Mouse (Mus musculus): ENCODE measurements around the gene Stoml3. TPM values are rescaled to one million over a fixed set of nuclear protein-coding genes. Genes with fewer than 3 reads are reported as not detected.

The Stoml3 gene
- polyA plus RNA-seq, 1 experiment from 2014 or later, result not detected

- Histone ChIP-seq H3K27ac (replicated peaks) (no peak overlapping the region), H3K4me2 (no peak overlapping the region), H3K36me3 (no peaks in the 10 kb centered on the region), H3K9me3 (no peaks in the 10 kb centered on the region), H3K9ac (no peak overlapping the region), H3K4me3 (no peak overlapping the region), H3K27me3 (no peaks in the 10 kb centered on the region), H3K4me1 (replicated peaks) (0 out of 2 replicates have a peak, but pooled peaks cover 5% of the 10 kb centered on the region)
- no peak for ATAC-seq (ENCODE audit: low FRiP score, low read depth)
- WGBS, result 68% methylated on average over 10 of the region's 10 CpGs
Measured at GRCm38 (mm10) chr3:53555031-53555952, 66.8 kb downstream of the Stoml3 start.

- 65% methylated on average over 16 of the region's 16 CpGs for WGBS
Measured at GRCm38 (mm10) chr3:53557388-53558214, 69.1 kb downstream of the Stoml3 start.

More at GRCm38 (mm10) chr3:53557388-53558214, 69.1 kb downstream of the Stoml3 start:
- Histone ChIP-seq H3K9me3 (no peaks in the 10 kb centered on the region), H3K4me3 (no peak overlapping the region), H3K4me1 (replicated peaks) (0 out of 2 replicates have a peak, but pooled peaks cover 5% of the 10 kb centered on the region), H3K36me3 (no peaks in the 10 kb centered on the region), H3K27ac (replicated peaks) (peak overlapping the region; percentile 22; the same call in 1 of the 2 replicates), H3K9ac (no peak overlapping the region), H3K4me2 (no peak overlapping the region), H3K27me3 (no peaks in the 10 kb centered on the region)
- ATAC-seq (ENCODE audit: low FRiP score, low read depth), result peak; percentile 89

Other genes starting within 250 kb of the Stoml3 start
- gene Nhlrc3, start 25.3 kb upstream of the Stoml3 start, polyA plus RNA-seq (2015; fragmentation: Nextera tagmentation; extraction: Ambion mirVana), result 8.6 and 8.8 TPM in 2 replicates
- gene Proser1, start 25.0 kb upstream of the Stoml3 start, polyA plus RNA-seq (2015; fragmentation: Nextera tagmentation; extraction: Ambion mirVana), result 18.0 and 19.8 TPM in 2 replicates
- gene Frem2, start 168.7 kb downstream of the Stoml3 start, polyA plus RNA-seq (2015; fragmentation: Nextera tagmentation; extraction: Ambion mirVana), result 1.6 and 2.0 TPM in 2 replicates